Mouse (Mus musculus) forelimb bud, embryonic 11.5 days (tissue): ENCODE measurements around the gene Entpd8.
A peak's percentile ranks its signal among the peaks of the same experiment; 100 is the strongest.

Source experiments
- DNase-seq: peaks from one replicate; pipeline ENCODE4 v3.0.0-alpha.2; 2012; ENCODE audit warnings: low read depth, low spot score

The Entpd8 gene

GRCm38 (mm10) chr2:25095109-25095850, 15.2 kb downstream of the Entpd8 start, which contains the start of gene Noxa1:
Noxa1 (minus strand) TSS chr2:25095149.
- peak; percentile 40 for DNase-seq

- no peak for DNase-seq
Measured at GRCm38 (mm10) chr2:25098005-25098615, 18.0 kb downstream of the Entpd8 start.

GRCm38 (mm10) chr2:25098956-25099355, 18.9 kb downstream of the Entpd8 start:
- no peak for DNase-seq

GRCm38 (mm10) chr2:25099703-25100102, 19.6 kb downstream of the Entpd8 start:
- DNase-seq, result no peak

GRCm38 (mm10) chr2:25104122-25104521, 24.0 kb downstream of the Entpd8 start:
- no peak for DNase-seq

- no peak for DNase-seq
Measured at GRCm38 (mm10) chr2:25106045-25106444, 25.9 kb downstream of the Entpd8 start.

GRCm38 (mm10) chr2:25109487-25109886, 29.4 kb downstream of the Entpd8 start:
- DNase-seq, result no peak

- no peak for DNase-seq
Measured at GRCm38 (mm10) chr2:25110505-25111183, 30.5 kb downstream of the Entpd8 start.

GRCm38 (mm10) chr2:25111184-25111791, 31.2 kb downstream of the Entpd8 start:
- no peak for DNase-seq

- DNase-seq, result no peak
Measured at GRCm38 (mm10) chr2:25114308-25114707, 34.2 kb downstream of the Entpd8 start.

- no peak for DNase-seq
Measured at GRCm38 (mm10) chr2:25115442-25115841, 35.3 kb downstream of the Entpd8 start.

GRCm38 (mm10) chr2:25120963-25121362, 40.9 kb downstream of the Entpd8 start:
- no peak for DNase-seq

GRCm38 (mm10) chr2:25122666-25123065, 42.6 kb downstream of the Entpd8 start:
- no peak for DNase-seq

- no peak for DNase-seq
Measured at GRCm38 (mm10) chr2:25123527-25123926, 43.4 kb downstream of the Entpd8 start.

- no peak for DNase-seq
Measured at GRCm38 (mm10) chr2:25124411-25124810, 44.3 kb downstream of the Entpd8 start.

GRCm38 (mm10) chr2:25125146-25125545, 45.0 kb downstream of the Entpd8 start:
- DNase-seq, result no peak

- peak; percentile 41 for DNase-seq
Measured at GRCm38 (mm10) chr2:25126011-25127010, 46.2 kb downstream of the Entpd8 start.

- peak; percentile 67 for DNase-seq
Measured at GRCm38 (mm10) chr2:25127206-25127605, 47.1 kb downstream of the Entpd8 start.

- no peak for DNase-seq
Measured at GRCm38 (mm10) chr2:25128072-25128471, 48.0 kb downstream of the Entpd8 start.

GRCm38 (mm10) chr2:25131601-25132000, 51.5 kb downstream of the Entpd8 start:
- no peak for DNase-seq
